ENCODE assay signal across 5 mouse cellular contexts in the genomic region with DNA sequence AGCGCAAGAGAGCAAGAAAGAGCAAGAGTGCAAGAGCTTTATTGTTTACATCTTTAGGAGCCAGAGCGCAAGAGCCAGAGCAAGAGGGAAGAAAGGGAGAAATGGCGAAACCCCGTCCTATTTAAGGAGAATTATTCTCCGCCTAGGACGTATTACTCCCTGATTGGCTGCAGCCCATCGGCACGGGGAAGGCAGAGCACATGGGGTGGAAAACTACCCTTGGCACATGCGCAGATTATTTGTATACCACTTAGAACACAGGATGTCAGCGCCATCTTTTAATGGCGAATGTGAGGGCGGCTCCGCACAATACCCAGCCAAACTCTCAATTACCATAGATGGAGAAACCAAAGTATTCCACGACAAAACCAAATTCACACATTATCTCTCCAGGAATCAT.
DNase-seq lines count a peak whose midpoint lies in the region.

No protein-coding gene starts in this region.

- DNase-seq in ES-CJ7 (ENCODE audit: low read depth, low spot score) (peak; percentile 13), ZHBTc4 (ENCODE audit: low read depth, low spot score) (peak; percentile 37)
- peak; percentile 2 for DNase-seq in gastrocnemius, postnatal 10 days
- peak; percentile 78 for DNase-seq in heart, adult 11 months
- DNase-seq in kidney, postnatal 14 days = peak; percentile 2

Comparison
In these comparisons a context has a peak if more than half of its experiments do, and no peak if none do; other contexts are left out.
1. Peak in every context shown above with its lines: DNase-seq.
2. DNase-seq: peak in every context shown above with its lines; median percentile 78 in heart, adult 11 months; 37 in ZHBTc4; 13 in ES-CJ7; 2 in gastrocnemius, postnatal 10 days; 2 in kidney, postnatal 14 days.